Mouse (Mus musculus) frontal cortex, postnatal 14 days (tissue): ENCODE measurements at regions not wholly inside any gene's neighbourhood (a gene's known extent, or its start where the extent isn't known, plus 50 kb on each side); places are given as distances from the start of the nearest gene placed in this dataset.
A peak's percentile ranks its signal among the peaks of the same experiment; 100 is the strongest.

Experiments used
- DNase-seq, 2 experiments: peaks; one replicate each; pipeline ENCODE4 v3.0.0; 2022; ENCODE audit warnings: low spot score in 2 of 2

DNA sequence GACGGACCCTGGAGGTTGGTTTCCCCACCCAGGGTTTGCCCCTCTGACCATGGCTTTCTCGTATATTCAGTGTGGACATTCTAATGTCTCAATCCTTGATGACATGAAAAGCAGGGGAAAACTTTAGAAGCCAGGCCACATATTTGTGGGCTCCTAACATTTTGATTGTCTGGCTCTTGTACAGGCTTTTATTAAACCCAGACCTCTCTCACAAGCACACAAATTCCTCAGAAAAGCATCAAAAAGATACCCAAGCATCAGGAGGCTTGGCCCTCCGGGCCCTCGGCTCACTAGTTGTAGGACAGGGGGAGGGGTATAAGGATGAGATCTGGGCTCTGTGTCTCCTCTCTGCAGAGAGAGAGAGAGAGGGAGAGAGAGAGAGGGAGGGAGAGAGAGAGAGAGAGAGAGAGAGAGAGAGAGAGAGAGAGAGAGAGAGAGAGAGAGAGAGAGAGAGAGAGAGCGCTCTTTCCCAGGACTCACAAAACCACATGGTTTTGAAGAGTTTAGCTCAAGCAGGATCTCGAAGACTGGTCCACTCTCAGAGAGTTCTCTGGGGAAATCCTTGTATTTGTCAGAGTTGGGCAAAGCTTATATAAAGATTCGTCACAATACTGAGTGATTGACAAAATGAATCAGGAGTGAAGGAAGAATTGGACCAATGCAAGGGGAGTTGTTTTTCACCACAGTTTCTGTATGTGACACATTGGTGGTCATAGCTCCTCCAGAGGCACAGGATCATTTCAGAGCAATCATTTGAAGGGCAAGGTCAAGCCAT, 167.2 kb upstream of the Cxcl12 start:
- no peak for DNase-seq

DNA sequence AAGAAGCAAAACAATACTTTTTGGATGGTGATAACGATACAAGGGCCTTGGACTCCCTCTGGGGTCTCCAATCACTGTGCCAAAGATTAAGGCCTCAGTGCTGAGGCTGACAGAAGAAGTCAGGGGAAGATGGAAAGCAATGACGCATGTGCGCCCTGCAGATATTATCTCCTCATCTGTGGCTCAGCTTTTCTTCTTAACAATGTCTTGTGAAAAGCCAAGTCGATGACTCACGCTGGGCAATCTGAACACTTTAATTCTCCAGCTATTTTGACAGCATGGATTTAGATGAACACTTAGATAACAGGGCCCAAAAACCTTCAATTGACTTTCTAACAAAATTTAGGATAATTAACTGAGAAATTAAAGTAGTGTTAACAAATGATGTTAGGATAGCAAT, 155.7 kb upstream of the Cxcl12 start:
- DNase-seq = no peak

DNA sequence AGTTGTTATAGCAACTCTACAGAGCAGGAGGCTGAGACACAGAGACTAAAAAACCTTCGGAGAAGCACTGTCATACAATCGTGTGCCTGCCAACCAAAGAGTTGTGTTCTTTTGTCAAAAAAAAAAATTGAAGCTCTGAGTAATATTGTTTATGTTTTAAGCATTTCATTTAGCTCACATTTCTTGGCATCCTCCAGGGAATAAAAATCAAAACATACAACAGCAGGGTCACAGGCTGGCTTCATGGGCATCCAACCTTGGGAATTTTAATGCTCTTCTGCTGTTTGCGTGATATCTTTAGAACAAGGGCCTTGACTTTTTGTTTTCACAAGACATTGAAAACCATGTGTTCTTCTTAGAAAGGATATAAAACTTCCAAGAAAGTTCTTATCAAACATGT, 152.9 kb upstream of the Cxcl12 start:
- DNase-seq = no peak

DNA sequence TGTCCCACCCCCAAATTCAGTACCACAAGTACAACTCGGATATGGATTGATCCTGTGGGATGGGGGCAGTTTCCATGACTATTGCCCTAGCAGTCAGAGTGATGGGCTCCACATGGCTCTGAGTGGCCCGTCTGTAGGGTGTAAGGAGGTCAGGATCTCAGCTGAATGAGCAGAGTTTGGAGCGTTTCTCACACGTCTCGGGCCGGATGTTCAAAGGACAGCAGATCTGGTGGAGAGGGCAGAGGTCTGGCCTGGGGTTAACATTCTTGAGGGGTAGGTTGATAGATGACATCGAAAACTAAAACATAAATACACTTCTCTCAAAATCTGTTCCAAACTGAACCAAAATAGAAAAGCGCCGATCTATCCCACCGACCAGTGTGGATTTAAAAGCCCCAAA, 146.5 kb upstream of the Cxcl12 start:
- DNase-seq = no peak

DNA sequence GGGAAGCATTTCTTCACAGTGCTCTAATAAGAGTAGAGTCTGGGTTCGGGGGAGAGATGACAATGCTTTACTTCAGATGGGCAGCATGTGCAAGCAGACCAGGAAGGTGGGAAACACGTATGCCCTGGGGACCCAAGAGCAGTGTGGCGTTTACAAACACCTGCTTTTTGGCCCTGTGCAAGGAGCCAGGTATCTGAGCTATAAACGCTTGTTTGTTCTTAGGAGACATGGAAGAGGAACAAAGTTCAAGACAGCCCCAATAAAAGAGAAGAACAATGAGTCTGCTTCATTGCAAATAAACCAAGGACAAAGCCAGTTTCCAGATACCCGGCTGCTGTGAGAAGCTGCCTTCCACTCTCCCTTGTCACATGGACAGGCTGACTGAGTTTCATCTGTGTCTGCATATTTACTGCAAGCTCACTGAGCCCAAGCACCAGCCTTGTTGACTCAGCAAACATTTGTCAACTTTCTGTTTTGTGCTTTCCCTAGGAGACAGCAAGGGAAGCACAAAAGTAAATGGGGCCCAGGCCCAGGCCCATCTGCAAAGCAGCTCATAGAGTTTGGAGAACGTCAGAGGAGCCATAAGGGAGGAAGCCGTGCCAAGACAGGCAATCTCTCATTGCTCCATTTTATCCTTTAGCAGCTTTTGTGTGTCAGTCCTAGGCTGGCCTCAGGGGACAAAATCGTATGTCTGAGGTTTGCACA, 136.1 kb upstream of the Cxcl12 start:
- DNase-seq = no peak

DNA sequence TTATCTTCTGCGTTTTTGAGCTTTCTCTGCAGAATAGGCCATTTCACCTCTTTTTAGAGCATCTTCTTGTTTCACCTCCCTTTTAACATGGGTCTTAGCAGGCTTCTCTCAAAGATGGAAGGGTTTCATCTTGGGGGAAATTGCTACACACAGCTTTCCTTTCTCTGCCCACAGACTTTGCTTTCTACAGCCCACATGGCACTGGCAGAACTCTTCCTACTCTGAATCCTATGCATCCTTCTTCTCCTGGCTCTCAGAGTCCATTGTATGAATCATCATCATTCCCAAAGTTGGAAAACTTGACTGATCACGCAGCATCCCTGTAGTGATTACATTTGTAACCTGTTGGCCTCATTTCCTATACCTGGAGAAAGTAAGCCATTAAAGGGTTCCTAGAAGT, 124.6 kb upstream of the Cxcl12 start:
- no peak for DNase-seq

DNA sequence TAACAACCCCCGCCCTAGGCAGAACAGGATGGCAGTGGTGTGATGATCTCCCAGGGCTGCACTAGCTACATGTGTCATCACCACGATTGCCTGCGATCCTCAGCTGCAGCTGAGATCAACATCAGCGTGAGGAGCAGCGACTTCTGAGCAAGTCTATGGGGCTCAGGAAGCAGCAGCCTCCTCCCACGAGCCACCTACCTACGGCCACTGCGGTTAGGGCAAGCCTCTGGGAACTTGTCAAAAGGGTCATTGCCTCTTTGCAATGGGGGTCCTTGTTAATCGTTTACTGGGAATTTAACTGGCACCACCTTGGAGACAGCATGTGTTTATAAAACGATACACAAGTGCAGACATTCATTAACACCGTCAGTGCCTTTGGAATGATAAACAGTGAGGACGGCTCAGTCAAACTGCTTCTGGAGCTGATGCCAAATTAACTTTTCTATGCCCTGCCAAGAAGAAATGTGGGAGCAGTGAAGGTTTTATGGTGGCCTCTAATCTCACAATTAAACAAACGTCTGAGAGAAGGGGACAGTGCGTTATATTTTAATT, 118.8 kb upstream of the Cxcl12 start:
- no peak for DNase-seq

DNA sequence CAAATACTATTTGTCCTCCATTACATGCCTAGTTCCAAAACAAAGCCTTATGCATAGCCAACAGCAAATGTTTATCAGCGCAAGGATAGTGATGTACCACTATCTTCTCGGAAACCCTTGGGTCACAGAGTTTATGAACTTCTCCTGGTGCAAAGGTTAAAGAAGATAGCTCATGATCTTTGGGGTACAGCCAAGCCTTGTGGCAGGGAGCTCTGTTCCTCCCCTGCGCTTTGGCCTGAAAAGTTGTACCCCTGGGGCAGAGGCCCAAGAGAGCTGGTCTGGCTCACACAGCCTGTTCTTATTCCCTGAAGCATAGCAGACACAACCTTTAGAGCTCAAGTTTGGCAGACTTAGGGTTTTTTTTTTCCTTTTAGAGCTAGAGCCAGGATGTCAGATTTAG, 107.6 kb upstream of the Cxcl12 start:
- DNase-seq = no peak

DNA sequence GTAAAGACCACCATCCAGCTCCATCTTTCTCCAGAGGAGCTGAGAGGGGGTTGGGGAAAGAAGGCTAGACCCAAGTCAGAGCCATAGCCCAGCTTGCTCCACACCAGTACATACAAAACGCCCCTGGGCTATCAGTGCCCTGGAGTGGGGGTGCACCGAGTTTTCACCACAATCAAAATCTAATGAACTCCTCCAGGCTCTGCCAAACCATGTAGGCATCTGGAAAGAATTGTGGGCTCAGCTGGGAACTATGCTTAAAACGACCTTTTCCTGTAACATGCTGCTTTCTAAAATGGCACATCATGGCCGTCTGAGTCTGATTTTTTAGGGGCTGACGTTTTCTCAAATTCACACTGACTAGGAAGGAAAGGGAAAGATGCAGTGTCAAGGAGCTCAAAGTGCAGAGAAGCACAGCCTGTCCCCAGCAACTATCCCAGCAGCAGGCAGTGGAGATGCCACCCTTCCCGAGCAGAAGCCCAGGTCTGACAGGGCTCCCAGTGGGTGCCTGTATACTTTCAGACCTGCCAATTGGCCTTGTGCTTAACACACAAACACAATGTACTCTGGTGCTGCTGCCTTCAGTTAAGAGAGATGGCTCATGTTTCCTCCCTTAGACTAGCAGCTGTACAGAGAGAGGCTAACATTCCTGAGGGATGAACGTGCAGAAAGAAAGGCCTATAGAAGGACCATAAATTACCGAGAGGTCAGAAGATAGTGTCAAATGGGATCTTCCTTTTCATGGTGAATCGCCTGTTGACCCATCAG, 100.6 kb upstream of the Cxcl12 start:
- no peak for DNase-seq

DNA sequence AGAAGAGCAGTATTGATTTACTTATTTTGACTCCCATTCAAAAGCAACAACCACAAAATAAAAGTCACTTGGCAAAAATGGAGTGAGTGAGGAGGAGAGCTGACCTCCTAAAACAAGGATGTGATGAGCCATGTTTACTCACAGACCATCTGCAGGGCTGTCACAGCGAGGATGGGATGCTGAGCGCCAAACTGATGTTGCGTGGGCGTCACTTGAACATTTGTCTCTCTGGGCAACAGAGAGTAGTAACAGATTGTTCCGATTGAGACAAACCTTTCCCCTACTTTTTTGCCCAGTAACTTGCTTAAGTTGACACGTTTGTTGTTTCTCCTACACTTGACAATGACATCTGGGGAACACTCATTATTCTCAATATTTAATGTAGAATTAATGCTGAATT, 97.0 kb upstream of the Cxcl12 start:
- DNase-seq = peak; percentile 35 to 53

DNA sequence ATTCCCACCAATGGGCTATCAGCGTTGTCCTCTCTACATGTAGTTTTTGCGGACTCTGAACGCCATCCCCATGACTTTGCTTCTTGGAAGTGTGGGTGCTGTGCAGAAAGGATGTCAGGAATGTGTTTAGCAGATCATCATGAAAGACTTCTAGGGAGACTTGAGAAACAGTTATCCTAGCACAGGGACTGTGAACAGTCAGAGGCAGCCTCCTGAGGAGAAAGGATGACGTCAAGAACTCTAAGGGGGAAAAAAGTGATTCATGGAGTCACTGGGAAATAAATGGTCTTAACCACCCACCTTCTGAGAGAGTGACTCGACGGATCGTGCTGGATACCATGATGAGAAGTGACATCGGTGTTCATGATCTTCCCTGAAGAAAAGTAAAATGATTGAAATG, 96.5 kb upstream of the Cxcl12 start:
- DNase-seq = no peak

DNA sequence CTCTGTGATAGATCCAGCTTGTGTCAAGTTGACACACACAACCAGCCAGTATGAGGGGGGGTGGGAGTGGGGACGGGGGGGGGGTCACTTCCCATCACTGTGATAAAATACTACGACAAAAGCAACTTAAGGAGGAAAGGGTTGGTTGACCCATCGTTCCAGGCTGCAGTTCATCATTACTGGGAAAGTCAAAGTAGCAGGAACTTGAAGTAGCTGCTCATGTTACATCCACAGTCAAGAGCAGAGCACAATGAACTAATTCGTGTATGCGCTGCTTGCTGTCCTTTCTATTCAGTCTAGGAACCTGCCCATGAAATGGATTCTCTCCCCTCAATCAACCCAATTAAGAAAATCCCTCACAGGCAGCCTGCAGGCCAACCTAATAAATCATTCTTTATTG, 88.8 kb upstream of the Cxcl12 start:
- no peak for DNase-seq

DNA sequence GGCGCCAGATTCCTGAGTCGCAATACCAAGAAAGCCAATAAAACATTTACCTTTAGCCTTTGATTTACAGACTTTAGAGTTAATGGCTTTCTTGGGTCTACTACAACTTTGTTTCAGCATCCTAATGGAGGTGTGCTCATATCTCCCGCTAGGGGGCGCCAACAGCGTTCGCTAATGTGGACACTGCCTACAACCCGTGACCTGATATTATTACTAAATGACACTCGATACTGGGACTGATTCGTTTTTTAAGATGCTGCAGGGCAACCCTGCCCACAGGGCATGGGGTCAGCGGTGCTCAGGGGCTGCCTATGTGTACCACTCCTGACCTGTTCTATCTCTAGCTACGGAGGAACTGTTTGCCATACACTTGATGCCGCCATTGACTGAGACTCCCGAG, 87.4 kb upstream of the Cxcl12 start:
- DNase-seq = no peak

DNA sequence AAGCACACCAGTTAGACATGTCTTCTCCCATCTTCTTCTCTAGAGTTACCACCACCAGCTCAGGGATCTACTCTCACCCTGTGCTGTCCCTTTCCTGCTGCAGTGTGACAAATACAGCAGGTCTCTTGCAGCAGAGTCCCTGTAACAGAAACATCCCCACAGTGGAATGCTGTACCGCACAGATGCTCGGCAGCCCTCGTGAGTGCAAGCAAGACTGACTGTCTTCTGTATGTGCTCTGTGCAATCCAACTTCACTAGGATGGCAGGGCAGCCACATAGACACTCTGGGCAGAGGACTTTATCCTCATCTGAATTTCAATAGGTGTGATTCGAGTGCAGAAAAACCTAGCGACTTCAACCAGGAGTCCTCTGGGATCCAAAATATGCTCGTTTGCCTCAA, 84.1 kb upstream of the Cxcl12 start:
- DNase-seq = no peak

DNA sequence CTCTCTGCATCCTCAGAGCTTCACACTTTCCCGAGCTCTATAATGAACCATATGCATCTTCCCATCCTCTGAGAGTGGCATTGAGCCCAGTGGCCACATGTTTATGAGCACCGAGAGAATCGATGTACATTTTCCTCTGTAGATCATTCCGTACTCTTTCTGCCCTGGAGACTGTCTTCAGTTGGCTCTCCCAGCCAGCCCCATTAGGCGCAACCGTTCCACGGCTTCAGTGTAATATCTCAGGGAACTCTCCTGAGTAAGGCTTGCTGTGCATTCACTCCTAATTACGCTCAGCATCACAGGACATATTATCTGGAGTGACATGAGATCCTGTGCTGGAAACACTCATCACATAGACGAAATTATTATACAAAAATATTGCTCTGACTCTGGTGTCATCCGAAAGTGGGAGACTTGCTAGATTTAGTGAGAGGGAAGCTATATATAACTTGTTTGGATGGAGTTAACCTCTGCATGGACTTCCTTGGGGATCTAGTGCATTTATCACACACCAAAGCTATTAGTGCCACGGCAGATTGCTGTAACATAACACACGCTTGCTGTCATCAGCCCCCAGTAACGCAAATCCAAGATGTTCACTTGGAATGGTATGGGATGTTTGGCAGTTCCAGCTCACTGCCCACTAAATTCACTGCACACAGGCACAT, 83.4 kb upstream of the Cxcl12 start:
- no peak for DNase-seq

DNA sequence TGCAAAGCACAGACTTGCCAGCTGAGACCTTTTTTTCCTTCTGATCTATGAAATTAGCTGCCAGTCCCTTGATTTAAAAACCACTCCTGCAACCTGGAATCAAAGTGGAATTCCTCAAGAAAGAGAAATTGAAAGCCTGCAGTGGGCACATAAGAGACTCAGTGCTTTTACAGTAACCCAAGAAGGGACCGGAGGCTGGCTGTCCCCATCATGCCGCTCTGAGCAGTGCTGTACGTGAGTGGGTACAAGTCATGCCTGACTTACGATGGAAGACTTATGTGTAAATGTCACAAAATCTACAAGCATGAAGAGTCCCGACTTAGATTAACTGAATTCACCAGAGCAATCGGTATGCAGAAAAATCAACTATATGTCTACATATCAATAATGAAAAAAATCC, 73.6 kb upstream of the Cxcl12 start:
- DNase-seq = no peak

DNA sequence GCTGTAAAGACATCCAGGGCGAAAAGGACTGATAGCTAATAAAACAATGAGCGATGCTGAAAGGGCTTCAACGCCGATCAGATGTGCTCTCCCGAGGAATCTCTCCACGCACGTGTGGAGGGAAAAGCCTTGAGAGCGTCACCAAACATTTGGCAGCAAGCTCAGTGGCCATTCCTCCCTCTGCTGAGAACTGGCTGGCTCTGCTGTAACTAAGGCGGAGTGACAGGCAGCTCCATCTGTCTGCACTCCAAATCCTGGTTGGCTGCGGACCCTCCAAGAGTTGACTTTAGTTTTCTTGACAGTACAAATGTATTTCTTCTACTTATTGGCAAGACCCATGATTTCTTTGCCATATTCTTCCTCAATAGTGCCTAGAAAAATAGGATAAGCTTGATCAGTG, 68.5 kb upstream of the Cxcl12 start:
- DNase-seq = no peak

DNA sequence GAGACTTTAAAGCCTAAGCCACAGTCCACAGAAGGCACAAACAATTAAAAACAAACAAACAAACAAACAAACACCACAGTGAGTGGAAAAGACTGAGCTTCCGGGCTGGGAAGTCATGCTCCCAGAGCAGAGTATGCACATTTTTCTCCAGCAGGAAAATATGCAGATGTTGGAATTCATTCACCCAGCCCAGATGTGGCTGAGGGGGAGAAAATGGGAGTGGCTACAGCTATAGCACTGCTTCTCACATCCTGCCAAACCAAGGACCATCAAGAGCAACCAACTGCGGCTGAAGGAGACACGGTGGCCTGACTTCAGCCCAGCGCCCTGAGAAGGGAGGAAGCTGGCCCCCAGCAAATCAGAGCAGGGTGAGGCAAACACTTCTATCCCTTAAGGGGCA, 65.6 kb upstream of the Cxcl12 start:
- no peak for DNase-seq

DNA sequence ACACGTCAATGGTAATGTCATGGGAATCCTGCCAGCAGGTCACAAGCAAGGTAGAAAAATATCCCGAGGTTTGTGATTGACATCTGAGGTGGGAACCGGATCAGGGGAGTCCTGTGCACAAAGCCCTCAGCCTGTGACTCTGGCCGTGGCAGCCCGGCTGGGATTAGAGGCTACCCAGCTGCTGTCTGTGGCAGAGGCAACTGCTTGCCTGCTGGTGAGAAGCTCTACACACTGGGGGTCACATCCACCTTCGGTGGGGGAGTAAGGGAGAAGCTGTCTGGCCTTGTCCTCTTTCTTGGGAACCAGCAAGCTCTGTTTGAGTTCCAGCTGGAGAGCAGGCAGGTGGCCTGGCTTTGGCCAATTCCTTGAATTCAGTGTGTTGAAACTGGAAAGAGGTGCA, 64.3 kb upstream of the Cxcl12 start:
- DNase-seq = no peak

DNA sequence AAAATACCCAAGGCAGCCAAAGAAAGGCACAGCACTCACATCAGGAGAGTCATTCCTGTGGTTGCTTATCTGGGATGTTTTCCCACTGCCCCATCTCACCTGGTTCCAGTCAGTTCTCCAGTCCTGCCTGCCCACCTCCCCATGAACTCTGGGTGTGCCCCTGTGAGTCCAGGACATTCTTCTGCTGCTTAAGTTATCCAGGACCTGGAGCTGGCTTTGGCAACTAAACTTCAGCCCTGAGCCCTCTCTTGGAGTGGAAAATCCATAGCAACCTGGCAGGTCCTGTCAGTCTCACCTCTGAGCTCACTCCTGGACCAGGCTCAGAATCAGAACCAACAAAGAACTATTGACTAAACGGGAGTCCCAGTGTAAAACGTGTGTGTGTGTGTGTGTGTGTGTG, 63.9 kb upstream of the Cxcl12 start:
- no peak for DNase-seq

DNA sequence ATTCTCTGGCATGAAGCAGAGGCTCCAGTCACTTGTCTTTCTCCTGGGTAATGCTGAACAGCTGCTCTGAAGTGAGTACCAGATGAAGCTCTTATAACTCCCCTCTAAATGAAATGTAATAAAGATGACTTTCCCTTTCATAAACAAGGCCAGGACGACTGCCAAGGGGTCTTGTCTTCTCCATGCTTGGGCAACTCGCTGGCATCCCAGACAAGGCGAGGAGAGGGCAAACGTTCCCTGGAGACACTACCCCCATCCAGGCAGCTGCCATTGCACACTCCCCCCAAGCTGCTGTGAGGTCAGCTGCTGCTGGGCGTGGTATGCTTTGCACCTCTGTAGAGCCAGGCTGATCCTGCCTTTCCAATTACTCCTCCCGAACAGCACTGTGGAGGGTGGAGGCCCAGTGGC, 63.1 kb upstream of the Cxcl12 start:
- no peak for DNase-seq

DNA sequence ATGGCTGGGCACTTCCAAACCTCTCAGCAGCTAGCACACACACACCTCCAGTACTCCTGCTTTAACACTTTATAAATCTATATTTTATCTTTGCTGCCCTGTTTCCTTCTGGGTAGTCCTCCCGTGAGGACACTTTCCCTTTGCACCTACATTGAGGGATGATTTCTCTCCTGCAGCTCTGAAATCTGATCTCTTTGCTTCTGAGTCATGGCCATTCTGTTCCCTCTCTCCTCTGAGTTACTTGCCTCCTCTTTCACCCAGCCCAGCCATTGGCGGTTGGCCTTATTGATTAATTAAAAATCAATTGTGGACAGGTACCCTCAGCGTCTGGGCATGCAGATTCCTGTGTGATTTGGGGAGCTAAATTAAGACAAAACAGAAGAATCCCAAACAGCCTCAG, 58.0 kb upstream of the Cxcl12 start:
- DNase-seq = no peak
